Mouse (Mus musculus) urinary bladder, postnatal 4 days (tissue): ENCODE results near the gene Nek7.

Experiments
- DNase-seq, 2 experiments: peaks; one replicate each; pipeline ENCODE4 v3.0.0; 2021 to 2022; ENCODE audit warnings: low spot score in 2 of 2

The Nek7 gene

DNA sequence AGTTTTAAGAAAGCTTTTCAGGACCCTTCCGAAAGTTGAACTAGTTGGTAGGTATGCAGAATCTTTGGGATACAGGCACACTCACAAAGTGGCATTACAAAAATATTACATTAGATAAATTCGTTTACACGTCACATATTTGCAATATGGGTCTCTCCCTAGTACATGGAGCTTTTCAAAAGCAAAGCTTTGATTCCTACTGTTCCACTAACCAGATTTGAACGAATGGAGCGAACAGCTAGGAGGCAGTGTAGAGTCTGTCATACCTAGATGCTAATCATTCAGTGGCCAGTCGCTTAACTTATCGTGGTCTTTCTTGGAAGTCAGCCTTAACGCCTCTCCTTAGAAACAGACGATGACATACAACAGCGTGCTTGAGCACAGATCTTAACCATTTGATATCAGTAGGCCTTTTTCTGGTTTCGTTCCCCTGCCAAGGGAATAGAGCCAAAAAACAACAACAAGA, at the start of gene Nek7:
TSS of gene Nek7 (minus strand) at position 146 of the 466 bp plus-strand sequence.
- DNase-seq = no peak

DNA sequence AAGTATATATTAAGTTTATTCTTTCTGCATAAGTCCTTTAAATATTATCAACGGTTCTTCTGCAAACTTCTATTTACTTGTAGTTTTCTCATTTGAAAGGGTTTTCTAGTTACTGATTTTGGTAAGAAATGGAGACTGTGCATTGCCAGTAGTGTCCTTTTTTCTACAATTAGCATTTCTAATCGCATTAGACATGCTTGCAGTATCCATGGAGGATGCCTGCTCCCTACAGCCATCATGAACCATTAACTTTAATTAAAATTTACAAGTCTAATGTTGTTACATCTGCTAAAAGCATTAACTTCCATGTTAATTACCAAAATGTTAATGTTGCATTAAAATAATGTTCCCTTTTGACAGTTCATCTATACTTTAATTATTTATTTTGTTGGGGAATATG, 42.4 kb upstream of the Nek7 start:
- no peak for DNase-seq

DNA sequence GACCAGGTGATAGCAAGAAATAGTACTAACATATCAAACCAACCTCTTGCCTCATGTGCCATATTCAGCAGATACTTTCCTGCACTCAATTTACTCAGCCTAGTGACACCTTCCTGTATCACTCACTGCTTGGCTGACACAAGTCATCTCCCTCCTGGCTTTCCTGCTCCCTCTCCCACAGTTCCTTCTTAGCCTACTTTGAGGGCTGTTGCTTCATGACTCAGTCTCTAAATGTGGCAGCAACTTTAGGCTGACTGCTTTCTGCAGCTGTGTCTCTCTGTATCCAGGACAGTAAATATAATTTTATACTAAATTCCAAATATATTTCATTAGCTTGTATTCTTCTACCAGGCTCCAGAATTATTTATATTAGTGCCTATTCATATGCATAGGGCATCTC, 34.3 kb upstream of the Nek7 start:
- no peak for DNase-seq

DNA sequence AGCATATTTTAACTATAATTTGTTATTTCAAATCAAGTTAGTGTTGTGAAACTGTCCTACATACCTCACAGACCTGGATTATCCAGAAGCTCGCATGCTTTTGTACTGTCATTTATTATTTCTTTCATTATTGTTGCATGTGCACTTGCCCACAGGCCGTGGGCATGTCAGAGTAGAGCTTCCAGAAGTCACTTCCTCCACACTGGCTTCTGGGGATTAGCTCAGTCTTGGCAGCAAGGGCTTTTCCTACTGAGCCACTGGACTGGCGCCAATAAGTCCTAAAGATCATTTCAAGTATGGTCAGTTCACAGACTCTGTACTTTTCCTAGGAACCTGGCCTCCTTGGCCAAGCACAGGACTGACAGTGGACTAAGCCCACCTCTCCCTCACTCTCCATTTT, 25.1 kb upstream of the Nek7 start:
- DNase-seq = no peak

DNA sequence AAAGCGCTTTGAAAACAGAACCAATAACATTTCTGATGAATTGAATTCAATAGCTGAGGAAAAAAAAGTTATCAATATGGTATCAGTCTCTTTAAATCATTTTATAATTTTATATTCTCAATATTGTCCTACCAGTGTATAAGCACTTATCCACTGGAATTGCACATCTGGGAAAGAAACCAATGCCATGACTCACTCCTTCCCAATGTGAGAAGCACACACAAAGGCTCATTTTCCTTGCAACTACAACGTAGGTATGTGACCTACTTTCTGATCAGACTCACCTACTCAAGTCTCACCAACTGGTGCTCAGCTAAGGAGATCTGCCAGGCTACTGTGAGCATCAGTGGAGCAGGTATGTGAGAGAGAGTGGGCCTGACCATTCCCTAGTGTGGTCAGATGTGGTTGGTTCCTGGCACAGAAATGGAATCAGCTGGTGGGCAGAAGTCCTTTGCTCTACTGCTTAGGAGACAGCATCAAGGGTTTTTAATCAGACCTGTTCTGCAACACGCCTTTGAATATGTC, 23.4 kb upstream of the Nek7 start:
- DNase-seq = no peak

DNA sequence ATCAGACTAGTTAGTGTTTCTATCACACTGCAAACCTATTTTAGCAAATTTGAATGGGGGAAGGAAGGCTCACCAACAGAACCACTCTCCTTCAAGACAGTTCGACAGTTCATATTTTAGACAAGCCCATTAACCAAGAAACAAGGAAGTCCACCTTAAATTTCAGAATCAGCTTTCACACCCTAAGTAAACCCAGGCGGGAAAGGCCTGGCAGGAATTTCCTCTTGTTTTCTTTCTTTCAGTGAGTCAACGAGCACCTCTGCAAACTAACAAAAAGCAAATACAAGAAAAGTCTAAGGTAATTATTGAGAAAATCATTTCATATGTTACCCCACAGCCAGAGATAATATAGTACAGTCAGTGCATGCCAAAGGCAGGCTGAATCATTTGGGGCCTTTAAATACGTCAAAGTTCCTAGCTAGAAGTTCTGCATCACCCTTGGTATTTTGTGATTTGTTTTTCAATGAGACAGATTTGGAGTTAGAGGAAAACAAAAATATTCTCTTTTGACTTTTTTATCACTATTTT, 21.1 kb upstream of the Nek7 start:
- DNase-seq = no peak

DNA sequence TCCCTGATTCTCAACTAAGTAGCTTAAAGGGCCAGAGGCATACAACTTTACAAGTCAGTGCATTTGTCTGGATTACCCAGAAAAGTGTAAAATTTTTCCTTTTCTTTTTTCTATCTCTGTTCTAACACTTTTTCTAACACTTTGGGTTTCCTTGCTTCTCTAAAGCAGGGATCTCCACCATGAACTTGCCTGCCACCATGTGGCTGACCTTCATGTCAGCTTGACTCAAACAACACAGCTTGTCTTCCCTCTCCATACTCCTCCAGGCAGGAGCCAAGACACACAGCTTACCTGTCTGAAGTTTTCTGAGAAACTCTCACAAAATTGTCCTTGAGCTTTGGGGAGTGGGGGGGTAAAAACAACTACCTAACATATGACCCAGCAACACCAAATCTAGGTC, 17.9 kb upstream of the Nek7 start:
- no peak for DNase-seq

DNA sequence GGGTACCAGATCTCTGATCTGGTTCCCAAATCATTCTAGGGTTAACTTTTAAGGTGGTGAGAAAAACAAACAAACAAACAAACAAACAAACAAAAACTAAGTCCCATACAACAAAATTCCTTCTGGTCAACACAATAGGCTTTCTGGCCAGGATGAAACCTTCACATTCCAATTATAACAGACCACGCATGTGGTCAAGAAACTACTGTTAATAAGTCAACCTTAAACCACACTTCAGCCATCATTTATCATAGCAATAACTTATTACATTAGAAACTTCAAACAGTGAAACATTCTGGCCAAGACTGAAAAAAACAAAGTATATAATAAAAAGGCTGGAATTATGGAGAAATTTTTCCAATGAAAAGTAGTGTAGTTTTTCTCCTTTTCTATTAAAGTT, 14.6 kb upstream of the Nek7 start:
- no peak for DNase-seq

DNA sequence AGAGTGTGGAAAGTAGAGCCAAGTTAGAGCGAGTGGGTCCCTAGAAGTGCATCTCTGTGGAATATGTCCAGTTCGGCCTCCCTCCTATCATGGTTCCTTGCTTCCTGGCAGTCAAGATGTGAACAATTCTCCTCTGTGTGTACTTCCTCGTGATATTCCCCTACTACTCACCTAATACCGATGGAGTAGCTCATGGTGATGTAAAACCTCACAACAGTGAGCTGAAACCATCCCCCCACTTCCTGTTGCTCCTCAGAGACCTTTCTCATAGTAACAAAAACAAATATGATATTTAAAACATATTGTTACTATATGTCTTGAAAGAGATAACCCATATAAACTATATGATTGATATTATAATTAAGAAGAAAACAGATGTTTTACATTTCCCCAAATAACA, 9.0 kb upstream of the Nek7 start:
- DNase-seq = no peak

DNA sequence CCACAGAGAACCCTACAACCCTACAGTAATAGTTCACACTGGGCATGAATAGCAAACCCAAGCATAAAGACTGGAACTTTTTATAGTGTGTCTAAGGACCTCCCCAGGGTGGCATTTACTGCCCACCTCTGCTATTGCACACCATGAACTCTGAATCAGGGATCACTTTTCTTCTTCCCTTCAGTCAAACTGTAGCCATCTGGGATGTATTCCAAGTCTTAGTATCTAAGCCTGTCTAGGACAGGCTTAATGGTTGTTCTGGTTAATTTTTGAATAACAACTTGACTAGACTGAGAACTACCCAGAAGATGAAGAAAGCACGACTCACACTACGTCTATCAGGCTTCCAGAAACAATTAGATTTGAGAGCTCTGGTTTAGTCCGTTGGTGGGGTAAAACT, 8.5 kb upstream of the Nek7 start:
- no peak for DNase-seq

DNA sequence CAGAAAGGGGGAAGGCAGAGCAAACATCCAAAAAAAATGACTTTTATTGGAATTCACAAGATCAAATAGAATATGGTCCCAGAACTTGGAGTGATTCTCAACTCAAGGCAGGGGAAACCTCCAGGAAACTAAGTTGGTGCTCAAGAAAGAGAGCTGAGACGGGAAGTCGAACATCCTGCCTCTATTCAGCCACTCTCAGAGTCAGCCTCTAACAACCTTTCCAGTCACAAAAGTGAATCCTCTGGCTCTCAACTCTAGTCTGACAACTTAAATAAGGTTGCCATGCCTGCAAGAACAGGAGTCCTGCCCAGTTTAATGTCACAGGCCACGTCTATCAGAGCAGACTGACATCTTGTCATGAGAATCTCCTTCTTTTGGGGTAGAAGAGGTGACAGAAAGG, 7.9 kb upstream of the Nek7 start:
- DNase-seq = no peak

DNA sequence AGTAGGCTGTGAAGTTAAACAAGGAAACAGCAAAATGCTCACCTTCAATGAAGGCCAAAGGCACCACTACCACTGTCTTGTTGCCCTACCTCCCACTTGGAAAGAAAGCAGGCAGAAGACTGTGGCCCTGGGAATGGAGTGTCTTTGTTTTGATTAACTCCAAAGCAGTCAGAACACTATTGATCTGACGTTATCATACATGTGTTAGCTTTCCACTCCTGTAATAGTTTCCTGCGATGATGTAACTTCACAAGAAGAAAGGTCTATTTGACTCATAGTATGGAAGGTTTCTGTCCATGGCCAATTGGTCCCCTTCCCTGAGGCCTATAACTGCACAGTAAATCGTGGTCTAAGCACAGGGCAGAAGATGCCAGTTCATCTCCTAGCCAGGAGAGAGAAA, 6.3 kb upstream of the Nek7 start:
- DNase-seq = no peak

DNA sequence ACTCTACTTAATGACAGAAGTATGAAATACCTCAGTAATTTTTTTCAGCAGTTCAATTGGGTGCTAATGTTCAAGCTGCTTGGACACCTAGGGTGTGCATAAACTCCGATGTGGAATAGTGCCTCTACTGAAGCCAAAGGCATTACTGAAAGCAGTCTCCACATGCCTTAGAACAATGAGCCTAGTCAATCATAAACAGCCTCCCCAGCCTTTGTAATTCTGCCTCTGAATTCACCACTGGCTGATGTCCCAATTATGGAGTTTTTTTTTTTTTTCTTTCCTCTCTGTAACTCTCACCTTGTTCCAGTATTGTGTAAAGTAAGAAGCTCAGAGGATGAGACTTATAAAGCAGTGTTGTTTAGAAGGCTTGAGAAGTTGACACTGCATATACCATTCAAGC, 3.9 kb upstream of the Nek7 start:
- DNase-seq = no peak

DNA sequence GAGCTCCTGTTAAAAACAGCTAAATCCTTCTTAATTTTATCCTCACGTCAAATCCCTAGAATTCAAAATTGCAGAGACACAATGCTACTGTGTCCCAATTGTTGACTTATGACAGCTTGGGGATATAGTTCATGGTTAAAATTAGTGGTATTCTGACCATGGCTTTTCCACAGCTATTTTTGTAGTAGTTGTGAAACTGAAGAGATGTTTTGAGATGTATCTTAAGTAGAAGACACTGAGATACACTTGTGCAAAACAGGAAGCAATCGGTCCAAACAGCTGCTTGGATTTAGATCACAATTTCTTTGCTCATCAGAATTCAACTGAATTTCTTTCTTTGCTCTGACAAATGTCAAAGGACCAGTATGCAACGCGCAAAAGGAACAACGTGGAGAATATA, 2.9 kb upstream of the Nek7 start:
- no peak for DNase-seq

DNA sequence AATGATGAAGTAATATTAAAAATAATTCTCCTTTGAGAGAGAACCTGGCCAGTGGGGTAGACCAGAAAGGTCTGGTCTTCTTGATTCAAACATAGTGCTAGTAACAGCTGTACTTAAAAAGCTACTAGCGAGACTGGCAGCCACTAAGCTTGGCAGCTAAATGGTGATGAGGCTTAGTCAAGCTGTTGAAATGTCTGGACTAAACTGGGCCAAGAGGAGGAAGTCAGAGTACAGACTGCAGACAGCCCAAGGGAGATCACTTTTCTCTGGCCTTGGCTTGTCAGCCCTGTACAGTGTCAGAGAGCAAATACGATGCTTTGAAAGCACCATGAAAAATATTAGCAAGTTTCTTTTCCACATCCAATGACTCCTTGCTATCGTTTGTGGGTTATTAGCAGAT, 2.5 kb upstream of the Nek7 start:
- DNase-seq = no peak

DNA sequence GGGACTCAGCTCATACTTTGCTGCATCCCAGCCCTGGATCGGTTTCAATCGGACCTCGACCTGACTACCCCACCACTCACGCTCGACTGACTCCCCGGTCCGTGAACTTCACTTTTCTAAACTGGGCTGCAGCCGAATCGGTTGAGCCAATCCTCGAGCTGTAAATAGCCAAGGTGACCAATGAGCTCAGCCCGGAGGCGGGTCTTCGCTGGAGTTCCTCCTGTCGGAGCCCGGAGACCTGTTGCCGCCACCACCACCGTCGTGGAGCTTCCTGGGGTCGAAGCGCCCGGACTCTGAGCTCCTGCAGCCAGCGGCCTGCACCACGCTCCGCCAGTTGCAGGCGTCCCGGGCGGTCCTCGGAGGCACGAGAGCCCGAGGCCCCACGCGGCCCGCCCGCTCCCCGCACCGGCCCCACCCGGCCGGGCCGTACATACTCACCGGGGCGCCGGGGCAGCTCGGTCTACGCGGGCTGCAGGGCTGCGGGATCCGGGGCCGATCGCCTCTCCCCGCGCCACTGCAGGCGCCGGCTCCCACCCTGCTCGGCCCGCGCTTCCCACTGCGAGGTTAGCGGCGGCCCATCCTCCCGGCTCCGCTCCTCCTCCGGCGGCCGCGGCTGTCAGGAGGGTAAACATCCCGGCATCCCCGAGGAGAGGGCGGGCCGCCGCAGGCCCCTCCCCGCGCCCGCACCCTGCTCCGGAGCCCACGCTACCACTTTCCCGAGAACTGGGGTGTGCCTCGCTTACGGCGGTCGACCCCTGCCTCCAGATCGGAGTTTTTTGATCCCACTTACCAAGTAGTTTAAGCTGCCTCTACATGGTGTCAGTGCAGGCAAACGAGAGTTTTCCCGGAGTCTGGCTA, 598 bp downstream of the Nek7 start:
- peak; percentile 93 to 98 for DNase-seq

DNA sequence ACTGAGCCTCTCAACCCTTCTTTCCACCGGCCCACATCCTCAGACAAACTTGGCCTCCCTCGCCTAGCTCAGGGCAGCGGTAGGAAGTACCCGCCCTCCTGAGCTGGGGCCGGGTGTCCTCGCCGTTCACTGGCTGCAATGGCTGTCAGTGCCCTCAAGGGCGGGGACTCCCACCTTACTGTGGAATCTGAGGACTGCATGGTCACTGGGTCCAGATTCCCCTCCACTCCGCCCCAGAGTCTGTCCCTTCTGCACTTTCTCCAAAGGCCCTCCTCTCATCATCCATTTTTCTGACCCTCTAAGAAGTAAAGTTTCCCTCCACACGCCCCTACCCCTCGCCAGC, 2.0 kb downstream of the Nek7 start:
- DNase-seq = peak; percentile 87 to 90

DNA sequence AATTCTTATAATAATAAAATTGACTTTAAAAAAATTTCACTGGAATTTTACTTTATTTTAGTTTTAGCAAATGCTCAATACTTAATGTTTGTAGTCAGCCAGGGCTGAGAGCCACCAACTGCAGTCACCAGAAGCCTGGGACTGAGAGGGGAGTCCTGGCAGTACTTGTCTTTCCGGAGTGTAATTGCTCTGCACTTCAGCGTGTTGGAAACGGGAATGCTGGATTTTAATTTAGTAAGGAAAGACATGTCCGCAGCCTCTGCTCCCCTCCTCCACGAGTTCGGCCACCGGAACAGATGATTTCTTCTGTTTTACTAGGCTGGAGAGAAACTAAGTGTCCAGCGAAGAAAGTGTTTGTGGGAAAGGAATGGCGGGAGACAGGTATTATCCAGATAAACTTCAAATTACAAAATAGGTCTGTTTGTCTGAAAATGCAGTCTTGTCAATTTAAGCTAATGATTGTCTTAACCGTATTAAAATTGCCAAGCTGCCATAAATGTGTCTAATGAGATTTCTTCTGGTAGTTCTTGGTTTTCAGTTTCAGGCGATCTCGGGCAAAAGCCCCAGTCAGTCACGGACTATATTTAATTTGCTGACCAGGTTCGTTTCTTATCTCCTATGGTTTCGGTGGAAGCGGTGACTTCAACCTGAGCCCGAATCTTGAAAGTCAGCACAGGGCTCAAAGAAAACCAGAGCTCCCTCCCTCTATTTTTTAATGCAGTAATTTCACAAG, 2.5 kb downstream of the Nek7 start:
- DNase-seq = no peak

DNA sequence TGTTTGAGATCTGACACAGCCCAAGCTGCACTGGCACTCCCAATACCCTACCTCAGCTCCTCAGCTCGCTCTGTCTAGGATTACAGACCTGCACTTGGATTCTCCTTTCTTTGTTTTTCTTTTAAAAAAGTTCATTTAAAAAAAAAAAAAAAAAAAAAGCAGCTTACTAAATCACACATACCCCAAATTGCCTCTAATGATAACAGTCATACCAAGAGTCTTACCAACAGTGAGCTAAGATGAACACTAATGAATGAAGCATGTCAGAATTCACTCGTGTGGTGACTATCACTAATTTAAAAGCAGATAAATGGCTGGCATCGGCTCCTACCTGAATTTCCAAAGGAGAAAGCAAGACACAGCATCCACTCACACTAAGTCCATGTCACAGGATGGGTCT, 4.6 kb downstream of the Nek7 start:
- DNase-seq = no peak

DNA sequence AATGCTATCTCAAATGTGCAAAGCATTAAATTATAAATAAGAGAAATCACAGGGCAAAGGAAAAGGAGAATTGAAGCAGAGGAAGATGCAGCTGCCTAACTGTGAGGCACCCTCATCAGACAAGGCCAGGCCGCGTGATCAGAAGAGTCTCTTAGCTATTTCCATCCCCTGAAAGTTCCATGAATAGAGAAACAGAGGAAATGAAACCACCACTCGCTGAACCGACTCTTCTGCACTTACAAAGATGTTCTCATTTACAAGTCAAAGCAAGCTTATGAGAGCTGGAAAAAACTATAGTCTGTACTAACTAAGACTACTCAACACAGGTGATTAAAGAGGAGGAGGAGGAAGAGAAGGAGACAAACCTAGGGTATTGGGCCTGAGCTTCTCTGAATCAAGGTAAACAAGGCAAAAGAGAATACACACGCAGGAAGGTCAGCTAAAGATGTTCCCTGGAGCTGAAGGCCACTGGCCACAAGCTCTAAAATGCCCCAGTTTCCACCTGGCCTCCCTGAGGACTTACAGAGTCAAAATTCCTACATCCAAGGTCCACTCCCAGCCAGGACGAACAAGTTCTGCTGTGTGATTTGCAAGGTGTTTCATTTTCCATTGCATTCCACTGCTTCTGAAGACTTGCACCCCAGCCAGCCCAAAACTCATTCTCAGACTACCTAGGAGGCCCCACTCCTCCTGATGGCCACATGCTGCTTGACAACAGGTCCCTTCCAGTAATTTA, 5.2 kb downstream of the Nek7 start:
- DNase-seq = no peak

DNA sequence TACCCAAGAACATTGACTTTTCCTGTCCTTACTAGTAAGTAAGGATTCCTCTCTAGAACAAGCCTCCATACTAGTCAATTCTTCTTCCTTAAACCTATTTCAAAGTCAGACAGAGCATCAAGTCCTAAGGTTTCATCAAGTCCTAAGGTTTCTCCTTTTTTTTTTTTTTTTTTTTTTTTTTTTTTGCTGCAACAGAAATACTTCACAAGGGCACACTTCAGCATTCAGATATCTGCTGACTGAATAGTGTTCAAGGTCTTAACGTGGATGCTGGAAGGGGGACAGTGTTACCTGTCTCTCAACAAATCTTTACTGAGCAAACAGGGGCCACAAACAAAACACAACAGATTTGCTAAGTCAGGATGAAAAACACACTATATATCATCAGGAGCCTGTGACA, 7.8 kb downstream of the Nek7 start:
- DNase-seq = no peak

DNA sequence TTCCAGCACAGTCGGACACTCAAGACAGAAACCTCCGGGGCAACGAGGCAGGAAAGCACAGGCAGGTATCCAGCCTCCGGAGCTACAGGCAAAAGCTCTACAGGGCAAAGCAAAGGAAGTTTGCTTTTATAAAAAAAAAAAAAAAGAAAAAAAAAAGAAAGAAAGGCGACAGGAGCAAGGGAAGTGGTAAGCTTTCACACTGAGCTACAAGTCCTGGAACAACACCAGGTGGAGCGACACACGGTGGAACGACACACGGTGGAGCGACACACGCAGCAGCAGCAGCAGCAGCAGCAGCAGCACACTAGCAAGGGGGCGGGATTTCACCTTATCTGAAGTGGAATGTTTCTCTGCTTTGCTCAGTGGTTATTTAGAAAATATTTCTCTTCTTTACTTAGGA, 10.8 kb downstream of the Nek7 start:
- no peak for DNase-seq
